Mouse (Mus musculus) bone marrow macrophage, adult 2 months (primary cell): ENCODE data around the gene Zfp653. TPM values are rescaled to one million over a fixed set of nuclear protein-coding genes. Genes with fewer than 3 reads are reported as not detected.

Experiments used
- H3K27ac ChIP-seq: 2 replicates; pipeline ENCODE4 v1.5.1; 2012; ENCODE audit warnings: low read depth, low read length; ENCODE audit not compliant: insufficient read depth
- H3K4me1 ChIP-seq: 2 replicates; pipeline ENCODE4 v1.6.1; 2012; ENCODE audit warnings: low read length; ENCODE audit not compliant: control insufficient read depth, insufficient read depth
- H3K4me3 ChIP-seq: 2 replicates; pipeline ENCODE4 v1.5.1; 2012; ENCODE audit warnings: mild to moderate bottlenecking, low read length, moderate library complexity; ENCODE audit not compliant: insufficient read depth
- CTCF ChIP-seq: IDR thresholded peaks from 2 replicates; pipeline ENCODE4 v1.5.1; 2012; ENCODE audit warnings: low read depth, mild to moderate bottlenecking, low read length, moderate library complexity
- POLR2A ChIP-seq: IDR thresholded peaks from 2 replicates; pipeline ENCODE4 v1.6.1; 2012; ENCODE audit warnings: mild to moderate bottlenecking, low read depth, low read length, borderline replicate concordance
- polyA plus RNA-seq: library from polyadenylated mRNA; stranded (reverse); fragments of >200 nt; gene quantifications from 2 replicates; pipeline ENCODE4 v1.2.4, GENCODE M21; 2012; ENCODE audit not compliant: missing spikeins, insufficient read depth, insufficient read length

Gene Zfp653
- polyA plus RNA-seq, 1 experiment: 10.3 TPM

- no peak overlapping the region for H3K4me3 ChIP-seq
- TF ChIP-seq POLR2A (no peak), CTCF (no peak)
- H3K4me1 ChIP-seq: no peaks in the 10 kb centered on the region
- H3K27ac ChIP-seq: no peak overlapping the region
Observed at GRCm38 (mm10) chr9:22037826-22038225, 33.4 kb downstream of the Zfp653 start.

- no peaks in the 10 kb centered on the region for H3K4me1 ChIP-seq
- H3K4me3 ChIP-seq: no peak overlapping the region
- no peak overlapping the region for H3K27ac ChIP-seq
- TF ChIP-seq CTCF: no peak
- TF ChIP-seq POLR2A: no peak
Observed at GRCm38 (mm10) chr9:22035300-22036044, 35.7 kb downstream of the Zfp653 start.

- TF ChIP-seq POLR2A (no peak), CTCF (no peak)
- Histone ChIP-seq H3K4me3 (no peak overlapping the region), H3K4me1 (no peaks in the 10 kb centered on the region), H3K27ac (no peak overlapping the region)
Observed at GRCm38 (mm10) chr9:22030386-22030785, 40.8 kb downstream of the Zfp653 start.

- no peak for TF ChIP-seq CTCF
- Histone ChIP-seq H3K4me3 (no peak overlapping the region), H3K27ac (no peak overlapping the region), H3K4me1 (no peaks in the 10 kb centered on the region)
Observed at GRCm38 (mm10) chr9:22028467-22028866, 42.7 kb downstream of the Zfp653 start.

GRCm38 (mm10) chr9:22024592-22024991 lies 46.6 kb downstream of the Zfp653 start:
- TF ChIP-seq POLR2A: no peak
- no peak for TF ChIP-seq CTCF
- H3K4me1 ChIP-seq: no peaks in the 10 kb centered on the region
- H3K27ac ChIP-seq: no peak overlapping the region
- H3K4me3 ChIP-seq: no peak overlapping the region

GRCm38 (mm10) chr9:22017208-22017825 lies 53.9 kb downstream of the Zfp653 start:
- TF ChIP-seq CTCF (no peak), POLR2A (no peak)
- H3K27ac ChIP-seq: no peak overlapping the region
- H3K4me1 ChIP-seq: peaks cover 8% of the 10 kb centered on the region
- no peak overlapping the region for H3K4me3 ChIP-seq

GRCm38 (mm10) chr9:22016245-22016644 lies 54.9 kb downstream of the Zfp653 start:
- no peak overlapping the region for H3K27ac ChIP-seq
- H3K4me3 ChIP-seq: no peak overlapping the region
- TF ChIP-seq POLR2A (no peak), CTCF (no peak)
- peaks cover 8% of the 10 kb centered on the region for H3K4me1 ChIP-seq

GRCm38 (mm10) chr9:22012731-22013130 lies 58.4 kb downstream of the Zfp653 start:
- TF ChIP-seq CTCF (no peak), POLR2A (no peak)
- Histone ChIP-seq H3K4me3 (no peak overlapping the region), H3K4me1 (peaks cover 8% of the 10 kb centered on the region), H3K27ac (no peak overlapping the region)

- H3K4me1 ChIP-seq: peaks cover 3% of the 10 kb centered on the region; the same call in 1 of the 2 replicates
- H3K4me3 ChIP-seq: no peak overlapping the region
Observed at GRCm38 (mm10) chr9:22011055-22011454, 60.1 kb downstream of the Zfp653 start.

More at GRCm38 (mm10) chr9:22011055-22011454, 60.1 kb downstream of the Zfp653 start:
- H3K27ac ChIP-seq: no peak overlapping the region
- TF ChIP-seq POLR2A (no peak), CTCF (no peak)

Other genes with a start within 250 kb of the Zfp653 start
- gene Angptl8, start 235.9 kb downstream of the Zfp653 start, polyA plus RNA-seq: not detected in 2 replicates
- gene Dock6, start 218.7 kb downstream of the Zfp653 start, polyA plus RNA-seq: 8.7 and 16.2 TPM in 2 replicates
- 26.9 and 32.4 TPM in 2 replicates for gene Rab3d, start 153.2 kb downstream of the Zfp653 start, polyA plus RNA-seq
- gene Ccdc159, start 143.9 kb downstream of the Zfp653 start, polyA plus RNA-seq: 4.3 and 5.1 TPM in 2 replicates
- gene Tmem205, start 143.8 kb downstream of the Zfp653 start, polyA plus RNA-seq: 57.2 and 63.0 TPM in 2 replicates
- 5.8 and 6.0 TPM in 2 replicates for gene Plppr2, start 134.3 kb downstream of the Zfp653 start, polyA plus RNA-seq
- gene Swsap1, start 115.6 kb downstream of the Zfp653 start, polyA plus RNA-seq: 4.2 and 5.7 TPM in 2 replicates
- gene Epor, start 107.9 kb downstream of the Zfp653 start, polyA plus RNA-seq: 1.1 and 1.4 TPM in 2 replicates
- gene Rgl3, start 81.9 kb downstream of the Zfp653 start, polyA plus RNA-seq: 5.2 and 9.5 TPM in 2 replicates
- 1.5 TPM in 1 of 2 replicates, not detected in the other for gene Ccdc151, start 68.7 kb downstream of the Zfp653 start, polyA plus RNA-seq
- gene Prkcsh, start 68.6 kb downstream of the Zfp653 start, polyA plus RNA-seq: 64.1 and 65.9 TPM in 2 replicates
- gene Elavl3, start 19.4 kb downstream of the Zfp653 start, polyA plus RNA-seq: 0.19 TPM in 1 of 2 replicates, not detected in the other
- gene Gm49318, start 117 bp downstream of the Zfp653 start, polyA plus RNA-seq: not detected in 2 replicates
- 5.7 and 7.0 TPM in 2 replicates for gene Ecsit, start 14.1 kb upstream of the Zfp653 start, polyA plus RNA-seq
- gene Cnn1, start 27.8 kb upstream of the Zfp653 start, polyA plus RNA-seq: 1.6 and 1.9 TPM in 2 replicates
- gene Elof1, start 45.8 kb upstream of the Zfp653 start, polyA plus RNA-seq: 56.4 and 62.3 TPM in 2 replicates
- gene Acp5, start 64.3 kb upstream of the Zfp653 start, polyA plus RNA-seq: 9.9 and 12.3 TPM in 2 replicates
- 19.5 and 22.5 TPM in 2 replicates for gene Pigyl, start 85.5 kb upstream of the Zfp653 start, polyA plus RNA-seq
- not detected in 2 replicates for gene Zfp872, start 116.7 kb upstream of the Zfp653 start, polyA plus RNA-seq
- gene Zfp809, start 154.3 kb upstream of the Zfp653 start, polyA plus RNA-seq: 19.4 and 26.0 TPM in 2 replicates
- 0.31 TPM in 1 of 2 replicates, not detected in the other for gene Zfp599, start 188.5 kb upstream of the Zfp653 start, polyA plus RNA-seq
- gene Zfp810, start 236.3 kb upstream of the Zfp653 start, polyA plus RNA-seq: 10.7 TPM in 2 replicates